Mouse (Mus musculus): ENCODE data around the gene Tdo2.

The Tdo2 gene

DNA sequence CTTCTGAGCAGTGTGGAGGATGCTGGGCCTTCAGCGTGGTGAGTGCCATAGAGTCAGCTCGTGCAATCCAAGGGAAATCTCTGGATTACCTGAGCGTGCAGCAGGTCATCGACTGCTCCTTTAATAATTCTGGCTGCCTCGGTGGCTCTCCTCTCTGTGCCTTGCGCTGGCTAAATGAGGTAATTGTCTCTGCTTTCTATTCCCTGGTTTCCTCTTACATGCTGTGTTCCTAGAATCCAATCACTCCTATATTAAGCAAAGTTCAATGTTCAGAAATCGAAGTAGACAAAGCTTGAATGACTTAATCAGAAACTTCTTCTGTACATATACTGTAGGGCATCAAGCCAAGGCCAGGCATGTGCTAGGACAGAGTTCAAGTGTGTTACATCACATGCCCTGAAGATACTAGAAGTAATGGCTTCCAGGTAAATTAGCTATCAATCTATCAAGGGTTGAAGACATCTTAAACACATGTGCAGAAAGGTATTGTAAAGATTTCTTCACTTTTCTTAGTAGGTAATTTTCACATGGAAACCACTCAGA is 31.1 kb downstream of the Tdo2 start:
- no peak for DNase-seq (ENCODE audit: extremely low read depth, insufficient read length, low spot score)

DNA sequence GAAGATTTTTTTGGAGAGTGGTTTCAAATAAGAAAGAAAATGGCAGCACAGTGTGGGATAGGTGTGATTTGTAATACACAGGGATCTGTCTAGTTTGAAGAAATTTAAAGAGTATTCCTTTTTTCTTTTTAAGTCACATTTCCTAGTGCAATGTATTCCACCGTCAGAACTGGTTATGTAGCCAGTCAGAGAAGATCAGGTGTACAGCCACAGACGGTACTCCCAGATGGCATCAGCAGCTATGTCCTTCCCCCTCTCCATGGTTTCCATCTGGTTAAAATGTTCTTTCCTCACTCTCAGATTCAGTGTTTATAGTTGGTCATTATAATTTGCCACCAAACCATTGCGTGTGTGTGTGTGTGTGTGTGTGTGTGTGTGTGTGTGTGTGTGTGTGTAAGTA is 32.9 kb downstream of the Tdo2 start:
- DNase-seq (ENCODE audit: extremely low read depth, insufficient read length, low spot score): no peak

DNA sequence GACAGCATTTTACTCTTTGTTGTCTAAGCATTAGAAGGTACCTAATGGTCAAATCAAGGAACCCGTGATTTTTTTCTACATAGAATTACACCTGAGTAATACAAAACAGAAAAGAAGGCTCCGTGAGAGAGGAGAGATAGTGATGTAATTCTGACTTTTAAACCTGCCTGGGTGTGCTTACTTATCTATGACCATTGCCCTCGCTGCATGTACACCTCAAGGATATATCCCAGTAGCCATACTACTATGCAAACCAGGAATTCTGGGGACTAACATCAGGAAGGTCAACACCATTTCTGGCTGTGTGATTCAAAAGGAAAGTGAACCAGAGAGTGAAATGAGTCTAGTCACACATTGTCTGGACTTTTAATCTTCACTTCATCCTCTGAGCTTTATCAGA is 33.7 kb downstream of the Tdo2 start:
- no peak for DNase-seq (ENCODE audit: extremely low read depth, insufficient read length, low spot score)

DNA sequence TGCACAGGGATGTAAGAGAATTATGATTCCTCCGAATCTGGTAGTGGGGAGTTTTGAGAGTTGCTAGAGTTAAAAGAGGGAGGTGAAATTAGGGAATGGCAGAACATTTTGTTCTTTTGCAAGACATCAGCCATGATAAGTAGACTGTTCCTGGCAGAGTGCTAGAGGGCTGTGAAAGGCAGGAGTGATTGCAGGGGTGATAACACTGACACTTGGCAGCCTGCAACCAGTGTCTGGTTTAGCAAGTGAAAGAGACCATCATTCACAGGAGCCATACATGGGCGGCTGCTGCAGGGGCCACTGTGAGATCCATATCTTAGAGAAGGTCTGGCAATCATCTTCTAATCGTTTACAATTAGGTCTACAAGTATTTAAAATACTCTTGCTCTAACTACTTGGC is 37.1 kb downstream of the Tdo2 start:
- DNase-seq (ENCODE audit: extremely low read depth, insufficient read length, low spot score): no peak

DNA sequence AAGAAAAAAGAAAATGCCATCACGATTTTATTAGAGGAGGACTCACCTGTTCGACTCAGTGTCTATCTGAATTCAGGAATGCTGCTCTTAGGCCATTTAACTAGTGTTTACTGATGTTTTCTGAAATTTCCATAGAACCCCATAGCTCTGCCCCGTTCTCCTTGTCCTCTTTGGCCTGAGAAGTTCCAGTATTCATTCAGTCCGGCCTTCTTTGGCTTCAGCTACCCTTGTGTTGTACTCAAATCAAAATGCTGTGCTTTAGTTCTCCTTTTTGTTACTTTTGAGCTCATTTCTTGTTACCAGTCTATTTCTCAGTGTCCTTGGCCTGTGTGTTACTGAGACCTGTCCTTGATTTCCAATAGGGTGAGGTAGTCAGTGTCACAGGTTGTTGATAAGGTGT is 42.7 kb downstream of the Tdo2 start:
- DNase-seq (ENCODE audit: extremely low read depth, insufficient read length, low spot score): no peak

DNA sequence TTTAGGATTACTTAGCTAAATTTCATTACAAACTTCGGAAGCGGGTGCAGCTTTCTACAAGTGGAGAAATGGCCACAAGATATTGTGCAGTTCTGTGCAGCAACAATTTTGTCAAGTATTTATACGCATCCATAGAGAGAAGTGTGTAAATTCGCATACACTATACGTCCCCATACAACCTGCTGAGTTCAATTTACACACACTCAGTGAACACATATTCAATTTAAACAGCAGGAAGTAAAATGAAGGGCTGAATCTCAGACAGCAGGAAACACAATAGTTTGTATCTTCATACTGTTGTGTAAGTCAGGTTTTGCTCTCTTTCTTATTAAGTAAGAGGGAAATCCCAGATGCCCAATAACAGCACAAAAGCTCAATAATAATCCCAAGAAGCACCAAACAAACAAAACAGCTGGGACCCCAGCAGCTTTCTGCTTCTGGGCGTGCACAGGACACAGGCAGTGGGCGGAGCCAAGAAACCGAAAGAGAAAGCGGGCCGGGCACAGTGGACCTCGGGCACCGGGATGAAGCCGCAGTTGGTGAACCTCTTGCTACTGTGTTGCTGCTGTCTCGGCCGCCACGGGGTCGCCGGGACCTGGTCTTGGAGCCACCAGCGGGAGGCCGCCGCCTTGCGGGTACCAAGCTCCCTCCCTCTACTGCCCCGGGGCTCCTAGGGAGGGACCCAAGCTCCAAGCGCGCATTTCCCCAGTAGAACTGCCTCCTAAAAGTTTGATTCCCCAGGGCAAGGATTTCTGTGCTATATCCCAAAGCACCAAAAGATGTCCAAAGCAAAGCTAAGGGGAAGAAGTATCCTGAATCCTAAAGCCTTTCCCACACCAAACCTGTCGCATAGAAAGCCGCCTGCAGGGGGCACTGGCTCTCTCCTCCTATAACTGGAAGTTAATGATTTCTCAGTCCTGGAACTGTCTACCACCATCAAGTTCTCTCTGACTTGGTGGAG is 43.6 kb downstream of the Tdo2 start, which contains the start of gene Ctso:
Gene Ctso (plus strand): TSS at position 461 of the 961 bp plus-strand sequence.
- DNase-seq (ENCODE audit: extremely low read depth, insufficient read length, low spot score): peak; percentile 85

DNA sequence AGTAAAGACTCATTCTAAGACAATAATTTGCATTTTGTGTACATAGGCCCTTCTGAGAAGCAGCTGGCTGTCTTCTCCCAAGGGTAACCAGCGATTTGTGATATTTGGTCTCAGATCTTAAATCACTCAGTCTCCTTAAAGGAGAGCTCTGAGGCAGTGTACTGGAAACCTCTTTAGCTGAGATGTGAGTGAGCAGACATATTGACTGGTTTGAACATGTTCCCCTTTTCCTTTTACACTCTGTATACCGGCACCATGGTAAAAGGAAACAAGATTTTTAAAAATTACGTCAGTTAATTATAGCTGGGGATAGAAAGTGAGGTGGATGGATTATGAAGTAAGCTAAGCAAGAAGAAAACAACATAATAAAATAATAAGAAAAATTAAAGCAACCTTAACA is 44.3 kb downstream of the Tdo2 start:
- no peak for DNase-seq (ENCODE audit: extremely low read depth, insufficient read length, low spot score)

DNA sequence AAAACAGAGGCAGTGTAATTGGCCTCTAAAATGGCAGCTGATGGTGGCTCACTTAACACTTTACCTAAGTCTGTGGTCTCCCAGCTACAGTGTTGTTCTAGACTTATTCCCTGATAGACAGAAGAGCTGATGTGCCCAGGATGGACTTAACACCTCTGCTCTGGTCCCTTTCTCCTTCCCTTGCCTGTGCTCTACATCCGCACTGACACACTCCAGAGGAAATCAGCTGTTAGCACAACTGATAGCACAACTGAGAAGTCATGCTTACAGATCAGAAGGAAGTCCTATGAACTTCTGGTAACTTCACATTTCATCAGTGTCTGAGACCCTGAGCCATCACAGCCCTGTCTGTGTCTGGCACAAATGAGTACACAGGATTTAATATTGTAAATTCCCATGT is 46.9 kb downstream of the Tdo2 start:
- no peak for DNase-seq (ENCODE audit: extremely low read depth, insufficient read length, low spot score)

DNA sequence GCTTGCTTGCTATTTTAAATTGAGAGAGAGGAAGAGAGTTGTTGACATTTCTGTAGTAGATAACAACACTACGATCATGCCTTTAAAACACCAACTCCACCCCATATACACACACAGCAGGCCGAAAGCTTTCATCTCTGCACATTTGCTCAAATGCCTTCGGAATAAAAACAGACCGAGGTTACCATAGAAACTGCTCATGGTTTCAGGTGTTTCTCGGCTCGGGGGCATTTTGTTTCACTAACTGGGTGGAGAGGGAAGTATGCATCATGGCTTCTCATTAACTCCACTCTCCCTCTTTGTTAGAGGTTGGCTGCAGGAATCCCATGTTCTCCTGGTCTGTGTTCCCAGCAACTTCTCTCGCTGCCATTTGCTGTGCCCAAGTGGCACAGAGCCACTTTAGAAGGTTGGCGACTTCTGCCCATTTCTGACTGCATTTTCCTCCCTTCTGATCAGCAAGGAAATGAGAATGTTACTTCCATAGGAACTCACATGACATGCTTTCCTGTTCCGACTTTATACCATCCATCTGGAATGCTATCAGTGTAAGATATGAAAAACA is 49.2 kb downstream of the Tdo2 start:
- no peak for DNase-seq (ENCODE audit: extremely low read depth, insufficient read length, low spot score)

DNA sequence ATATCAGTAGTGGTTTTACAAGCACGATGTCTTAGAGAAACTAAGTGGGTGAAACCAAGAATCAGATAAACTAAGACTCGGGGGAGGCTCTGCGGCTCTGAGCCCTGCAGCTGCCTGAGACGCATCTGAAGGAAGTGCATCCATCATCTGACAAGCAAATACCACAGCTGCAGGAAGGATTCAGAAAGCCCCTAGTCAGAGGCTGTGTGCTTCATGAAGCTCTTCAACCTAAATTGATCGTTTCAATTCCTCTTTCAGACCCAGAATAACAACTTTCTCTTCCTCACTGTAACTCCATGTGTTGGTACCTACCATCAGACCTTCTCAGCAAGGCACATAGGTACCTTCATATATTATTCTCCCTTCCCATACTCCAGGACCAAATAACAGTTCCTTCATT is 50.1 kb downstream of the Tdo2 start:
- no peak for DNase-seq (ENCODE audit: extremely low read depth, insufficient read length, low spot score)

DNA sequence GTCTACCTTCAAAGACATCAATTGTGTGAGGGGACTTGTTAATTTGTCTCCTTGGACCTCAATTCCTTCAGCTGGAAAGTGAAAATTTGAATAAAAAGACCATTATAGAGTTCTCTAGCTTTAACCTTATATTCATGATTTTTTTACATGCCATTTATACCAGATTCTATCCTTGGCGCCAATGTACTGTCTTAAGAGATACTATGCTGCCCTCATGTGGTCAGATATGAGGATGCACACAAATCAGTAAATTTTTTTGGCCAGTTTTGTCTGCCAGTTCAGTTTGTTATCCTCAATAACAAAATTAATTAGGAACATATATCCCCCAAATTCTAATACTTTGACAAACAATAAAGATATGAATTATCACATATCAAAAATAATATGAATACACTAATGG is 51.1 kb downstream of the Tdo2 start:
- DNase-seq (ENCODE audit: extremely low read depth, insufficient read length, low spot score): no peak

DNA sequence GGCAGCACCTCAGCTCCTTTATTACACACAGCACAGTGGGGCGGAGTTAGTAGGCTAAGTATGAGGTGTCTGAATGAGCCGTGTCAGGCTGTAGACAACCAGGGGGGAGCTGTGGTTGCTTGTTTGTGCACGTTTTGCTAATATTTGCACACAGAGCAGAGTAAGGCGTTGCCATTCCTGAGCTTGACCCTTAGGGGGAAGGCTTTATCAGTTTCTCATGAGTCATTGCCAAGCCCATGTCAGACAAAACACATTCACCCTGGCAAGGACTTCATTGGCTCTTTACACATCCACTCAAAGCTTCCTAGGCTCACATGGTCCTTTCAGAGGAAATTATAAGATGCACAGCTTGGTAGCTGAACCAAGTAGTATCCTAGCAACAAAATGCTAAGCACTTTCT is 53.1 kb downstream of the Tdo2 start:
- DNase-seq (ENCODE audit: extremely low read depth, insufficient read length, low spot score): no peak

DNA sequence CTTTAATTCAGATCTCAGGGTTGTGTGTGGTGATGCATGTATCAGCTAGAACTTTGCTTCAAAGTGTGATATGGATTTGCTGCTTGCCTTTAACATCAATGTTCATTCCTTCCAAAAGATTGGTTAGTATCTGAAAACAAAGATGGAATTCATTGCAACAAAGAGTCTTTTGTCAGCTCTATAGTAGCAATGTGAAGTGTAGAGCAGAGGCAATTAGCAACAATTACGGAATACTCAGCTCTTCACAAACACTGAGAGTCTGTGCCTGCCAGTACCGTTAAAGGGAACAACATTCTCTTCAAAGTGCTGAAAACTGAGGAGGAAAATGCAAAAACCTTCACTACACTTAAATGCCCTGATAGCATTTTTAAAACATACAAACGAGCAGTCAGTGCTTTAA is 56.3 kb downstream of the Tdo2 start:
- DNase-seq (ENCODE audit: extremely low read depth, insufficient read length, low spot score): no peak

DNA sequence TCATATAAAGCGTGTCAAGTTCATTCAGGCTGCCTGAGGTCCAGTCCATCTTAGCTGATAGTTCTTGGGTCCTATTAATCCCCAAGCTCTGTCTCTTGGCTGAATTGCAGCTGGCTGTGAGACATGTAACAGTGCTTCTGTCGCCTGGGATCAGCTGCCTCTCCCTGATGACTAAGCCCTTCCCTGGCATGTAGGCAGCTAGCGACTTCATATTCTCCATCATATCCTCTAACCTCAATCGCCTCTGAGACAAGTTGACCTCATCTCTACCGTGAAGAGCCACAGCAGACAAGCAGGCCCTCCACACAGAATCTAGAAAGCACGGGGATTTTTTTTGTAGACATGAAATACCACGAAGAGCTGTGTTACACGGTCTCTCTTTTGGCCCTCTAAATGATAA is 57.8 kb downstream of the Tdo2 start:
- DNase-seq (ENCODE audit: extremely low read depth, insufficient read length, low spot score): peak; percentile 44

DNA sequence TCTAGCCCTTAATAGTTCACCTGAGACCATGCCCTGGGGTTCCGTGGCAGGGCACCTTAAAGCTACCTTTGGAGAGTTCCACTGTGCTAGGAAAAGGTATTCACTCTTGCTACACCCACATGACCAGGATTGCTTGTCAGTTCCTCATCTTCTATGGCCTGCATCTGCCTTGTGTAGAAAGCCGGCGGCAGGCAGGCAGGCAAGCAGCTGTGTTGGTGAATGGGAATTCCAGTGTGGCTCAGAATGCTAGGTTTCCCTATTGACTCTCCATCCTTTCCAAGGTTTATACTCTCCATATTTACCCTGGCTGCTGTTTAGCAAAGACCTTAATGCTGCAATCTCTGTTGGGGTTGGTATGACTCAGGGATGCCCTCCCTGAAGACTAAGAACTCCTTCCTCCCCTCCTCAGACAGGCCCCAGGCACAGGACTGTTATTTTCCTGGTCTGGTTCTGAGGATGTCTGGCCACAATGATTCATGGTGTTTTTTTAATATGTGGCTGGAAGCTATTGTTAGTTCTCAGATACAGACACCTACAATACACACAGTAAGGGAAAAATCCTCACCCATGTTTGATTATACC is 58.6 kb downstream of the Tdo2 start:
- peak; percentile 57 for DNase-seq (ENCODE audit: extremely low read depth, insufficient read length, low spot score)

DNA sequence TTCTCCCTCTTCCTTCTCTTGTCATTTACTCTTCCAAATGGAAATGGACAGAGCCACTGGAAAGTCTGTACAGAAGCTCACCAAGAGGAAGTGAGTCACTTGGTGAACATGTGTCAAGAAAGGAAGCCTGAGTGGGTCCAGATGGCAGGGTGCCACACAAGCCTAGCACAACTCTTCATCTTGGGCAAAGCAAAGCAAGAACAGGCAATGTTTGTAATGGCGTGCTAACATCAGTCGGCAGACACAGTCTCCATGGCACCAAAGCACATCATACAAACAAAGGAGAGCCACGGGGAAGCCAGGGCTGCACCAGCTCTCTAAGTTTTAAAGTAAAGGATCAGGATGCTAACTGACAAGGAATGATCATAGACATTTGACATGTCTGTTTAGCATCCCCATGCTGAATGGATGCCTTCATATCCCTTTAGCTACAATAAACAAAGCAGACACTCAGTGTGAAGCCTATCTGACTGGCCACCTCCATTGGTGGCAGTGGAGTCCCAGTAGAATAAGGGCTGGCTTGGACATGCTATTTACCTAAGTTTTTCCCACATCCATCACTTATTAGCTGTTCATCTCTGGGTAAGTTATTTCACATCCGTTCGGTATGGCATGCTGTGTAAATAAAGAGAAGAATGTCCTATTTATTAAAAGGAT is 59.8 kb downstream of the Tdo2 start:
- DNase-seq (ENCODE audit: extremely low read depth, insufficient read length, low spot score): peak; percentile 54

DNA sequence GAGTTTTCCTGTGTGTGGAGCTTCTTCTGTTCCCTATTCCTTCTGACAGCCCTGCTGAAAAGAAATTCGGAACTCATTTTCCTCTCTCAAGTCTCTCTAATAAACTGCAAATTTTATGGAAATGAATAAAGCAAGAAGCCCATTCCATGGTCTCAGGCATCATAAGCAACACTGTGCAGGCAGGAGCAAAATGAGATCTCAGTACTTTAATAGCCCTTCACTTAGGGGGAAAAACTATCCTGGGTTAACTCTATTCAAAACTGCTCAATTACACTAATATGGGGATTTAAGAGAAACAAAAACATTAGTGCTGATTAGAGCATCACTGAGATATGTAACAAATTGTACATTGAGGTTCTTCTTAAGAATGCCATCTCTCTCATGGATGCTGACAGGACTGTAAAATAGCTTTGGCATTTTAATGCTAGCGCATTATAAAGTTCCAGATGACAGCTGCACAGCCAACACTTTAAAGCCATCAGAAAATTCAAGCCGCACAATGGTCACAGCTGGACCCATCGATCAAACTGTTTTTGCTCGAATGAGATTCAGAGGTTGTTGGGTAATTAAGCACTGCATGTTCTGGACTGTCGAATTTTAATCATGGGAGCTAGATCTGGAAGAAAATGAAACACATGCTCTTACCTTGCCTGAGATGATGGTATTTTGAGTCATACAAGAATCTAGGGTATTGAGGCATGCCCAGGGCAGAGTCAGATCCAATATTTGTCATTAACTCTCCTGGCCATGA is 65.5 kb downstream of the Tdo2 start:
- DNase-seq (ENCODE audit: extremely low read depth, insufficient read length, low spot score): no peak
